Mouse (Mus musculus): ENCODE measurements at regions not wholly inside any gene's neighbourhood (a gene's known extent, or its start where the extent isn't known, plus 50 kb on each side); places are given as distances from the start of the nearest gene placed in this dataset.

- POLR2A ChIA-PET: no interaction called here
- CTCF ChIA-PET: no interaction called here
These were observed 346.7 kb upstream of the Paip1 start for GRCm38 (mm10) chr13:119081691-119082090.

DNA sequence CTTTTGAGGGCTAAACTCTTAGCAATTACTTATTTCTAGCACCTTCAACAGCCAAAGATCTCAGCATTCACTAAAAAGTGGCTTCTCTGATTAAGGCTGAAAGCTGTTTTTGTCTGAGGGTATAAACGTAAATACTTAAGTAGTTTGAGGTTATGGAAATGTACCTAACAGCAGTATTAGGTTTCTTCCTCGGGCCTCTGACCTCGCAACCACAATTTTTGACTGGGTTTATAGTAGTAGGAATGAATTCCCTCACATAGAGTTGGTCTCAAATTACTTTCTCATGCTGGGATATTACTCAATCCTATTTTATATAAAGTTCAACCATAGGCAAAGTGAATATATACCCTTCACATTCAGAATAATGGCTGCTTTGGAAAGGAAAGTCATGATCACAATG, 310.5 kb upstream of the Paip1 start:
- POLR2A ChIA-PET: no interaction called here
- CTCF ChIA-PET: no interaction called here

DNA sequence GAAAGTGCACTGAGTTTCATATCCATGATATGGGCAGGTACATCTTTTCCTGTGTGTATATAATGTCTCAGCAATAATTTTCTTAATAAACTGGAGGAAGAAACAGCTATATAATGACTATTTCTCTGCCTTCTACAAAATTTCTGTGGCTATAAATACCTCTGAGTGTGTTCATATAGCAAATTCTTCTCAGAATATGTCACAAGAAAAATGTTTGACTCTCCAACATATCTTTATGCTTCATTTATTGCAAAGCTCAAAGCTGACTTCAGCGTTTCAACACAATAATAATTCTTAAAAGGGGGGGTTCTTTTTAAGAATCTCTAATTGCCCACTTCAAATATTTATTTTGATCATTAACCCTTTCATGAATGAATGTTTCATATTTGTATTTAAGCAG, 310.0 kb upstream of the Paip1 start:
- ChIA-PET POLR2A (no interaction called here), CTCF (no interaction called here)

DNA sequence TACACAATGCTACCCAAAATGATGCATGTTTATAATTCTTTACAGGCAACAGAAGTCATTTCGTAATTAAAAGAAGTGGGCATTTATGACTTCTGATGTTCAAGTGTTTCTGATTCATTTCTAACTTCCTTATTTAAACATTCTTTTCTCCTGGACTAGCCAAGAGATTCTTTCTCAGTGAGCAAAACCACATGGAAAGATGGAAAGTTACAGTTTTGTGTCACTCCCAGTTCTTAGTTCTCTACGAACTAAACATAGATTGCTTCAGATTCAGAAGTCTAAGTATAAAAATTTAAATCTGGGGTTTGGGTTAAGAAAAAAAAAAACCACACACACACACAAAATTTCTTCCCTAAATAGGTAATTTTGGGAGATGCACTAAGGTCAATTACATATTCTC, 288.0 kb upstream of the Paip1 start:
- POLR2A ChIA-PET: no interaction called here
- CTCF ChIA-PET: no interaction called here

GRCm38 (mm10) chr13:119143351-119143750, 285.1 kb upstream of the Paip1 start:
- POLR2A ChIA-PET: no interaction called here
- CTCF ChIA-PET: no interaction called here

- CTCF ChIA-PET: no interaction called here
- POLR2A ChIA-PET: no interaction called here
These were observed 282.7 kb upstream of the Paip1 start for GRCm38 (mm10) chr13:119145713-119146112.

- CTCF ChIA-PET: no interaction called here
- POLR2A ChIA-PET: no interaction called here
These were observed 280.7 kb upstream of the Paip1 start for GRCm38 (mm10) chr13:119147701-119148100.

- CTCF ChIA-PET: no interaction called here
- POLR2A ChIA-PET: no interaction called here
These were observed 279.3 kb upstream of the Paip1 start for GRCm38 (mm10) chr13:119149141-119149540.

DNA sequence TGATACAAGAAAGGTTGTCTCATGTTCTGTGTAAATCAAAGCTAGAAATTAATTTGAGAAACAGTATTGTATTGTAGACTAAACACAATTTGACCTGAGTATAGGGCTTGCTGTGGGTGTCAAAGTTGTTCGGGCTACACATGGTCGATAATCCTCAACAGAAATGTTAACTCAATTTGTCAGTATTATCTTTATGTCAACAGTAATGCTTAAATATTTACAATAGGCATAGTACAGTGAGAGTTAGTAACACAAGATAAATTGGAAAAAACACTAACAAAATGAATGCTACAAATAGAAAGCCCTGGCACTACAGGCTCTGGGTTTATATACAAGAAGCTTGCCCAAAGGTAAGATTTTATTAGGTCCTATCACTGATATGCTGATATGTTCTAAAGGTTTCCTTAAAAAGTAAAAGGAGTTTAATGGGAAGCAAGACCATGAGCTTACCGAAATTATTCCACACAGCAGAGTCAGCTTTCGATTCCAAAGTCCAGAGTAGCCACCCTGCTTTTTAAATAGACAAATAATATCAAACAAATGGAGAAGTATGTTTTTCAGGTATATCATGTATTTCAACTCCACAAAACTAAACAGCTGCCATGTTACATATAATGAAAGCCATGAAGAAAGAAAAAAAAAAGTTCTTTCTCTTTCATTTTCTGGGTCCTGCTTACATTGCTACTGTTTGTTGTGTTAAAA, 277.4 kb upstream of the Paip1 start:
- ChIA-PET CTCF (no interaction called here), POLR2A (no interaction called here)

DNA sequence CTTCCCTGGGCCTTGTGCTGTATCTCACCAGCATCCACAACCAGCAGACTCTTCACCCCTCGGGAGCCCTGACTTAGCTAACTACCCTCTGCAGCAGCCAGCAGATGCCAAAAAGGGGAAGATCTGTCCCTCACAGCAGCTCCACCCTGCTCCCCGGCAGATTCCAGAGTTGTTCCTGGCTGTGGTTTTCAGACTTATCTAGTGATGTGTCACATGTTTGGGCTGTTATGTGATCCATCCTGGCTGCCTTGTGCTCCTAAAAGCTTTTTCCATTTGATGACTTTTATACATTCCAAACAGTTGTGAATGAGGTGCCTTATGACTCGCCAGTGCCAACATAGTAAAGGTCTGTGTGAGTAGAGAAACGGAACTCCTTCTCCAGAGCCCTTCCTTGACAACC, 250.6 kb upstream of the Paip1 start:
- ChIA-PET CTCF (no interaction called here), POLR2A (no interaction called here)

DNA sequence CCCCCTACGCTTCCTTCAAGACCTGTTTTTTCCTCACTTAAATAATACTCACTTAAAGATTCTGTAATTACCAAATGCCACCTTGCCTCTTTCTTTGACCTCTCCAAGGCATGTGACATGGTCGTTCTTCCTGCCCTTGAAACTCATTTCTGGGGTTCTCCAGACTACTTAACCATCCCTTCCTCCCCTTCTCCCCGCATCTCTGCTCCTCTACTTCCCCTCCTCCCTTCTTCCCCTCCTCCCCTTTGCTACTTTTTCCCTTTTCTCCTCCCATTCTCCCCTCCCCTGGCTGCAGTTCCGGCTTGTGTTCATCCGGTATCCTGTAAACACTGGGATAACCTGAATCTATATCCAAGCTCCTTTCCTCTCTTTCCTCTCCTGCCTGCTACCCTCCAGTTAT, 250.2 kb upstream of the Paip1 start:
- ChIA-PET CTCF (no interaction called here), POLR2A (no interaction called here)

GRCm38 (mm10) chr13:119179157-119179920, 249.1 kb upstream of the Paip1 start:
- ChIA-PET CTCF (no interaction called here), POLR2A (no interaction called here)

DNA sequence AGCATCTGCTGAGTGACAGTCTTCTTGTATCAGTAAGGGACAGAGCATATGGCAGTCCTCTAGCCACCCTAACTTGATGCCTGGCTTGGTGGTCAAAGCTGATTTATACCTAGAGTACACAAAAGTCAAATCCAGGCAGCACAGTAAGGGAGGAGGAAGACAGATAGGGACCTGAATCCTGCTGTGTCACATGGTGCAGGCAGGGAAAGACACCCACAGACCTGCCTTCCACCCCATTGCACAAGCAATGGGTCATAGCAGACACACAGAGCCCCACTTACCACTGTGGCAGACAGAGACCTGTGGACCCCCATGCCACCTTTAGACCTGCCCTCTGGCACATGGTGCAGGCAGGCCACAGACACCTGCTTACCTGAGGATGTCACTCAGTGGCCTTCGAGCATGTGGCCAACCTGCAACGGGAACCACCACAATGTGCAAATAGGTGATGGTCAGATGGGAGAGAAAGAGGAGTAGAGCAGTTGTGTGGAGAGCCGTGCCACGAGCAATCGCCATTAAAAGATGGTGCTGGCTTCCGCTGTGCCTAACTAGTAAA, 244.0 kb upstream of the Paip1 start:
- POLR2A ChIA-PET: no interaction called here

GRCm38 (mm10) chr13:119185567-119186143, 242.7 kb upstream of the Paip1 start:
- POLR2A ChIA-PET: no interaction called here
- CTCF ChIA-PET: no interaction called here

More for the DNA sequence above, 244.0 kb upstream of the Paip1 start:
- CTCF ChIA-PET: interaction anchor here in 1 of 4 experiments (0.7 kb wide), 1 partner anchor 146 kb away, joined by 3 read pairs; no protein-coding TSS in a partner anchor

DNA sequence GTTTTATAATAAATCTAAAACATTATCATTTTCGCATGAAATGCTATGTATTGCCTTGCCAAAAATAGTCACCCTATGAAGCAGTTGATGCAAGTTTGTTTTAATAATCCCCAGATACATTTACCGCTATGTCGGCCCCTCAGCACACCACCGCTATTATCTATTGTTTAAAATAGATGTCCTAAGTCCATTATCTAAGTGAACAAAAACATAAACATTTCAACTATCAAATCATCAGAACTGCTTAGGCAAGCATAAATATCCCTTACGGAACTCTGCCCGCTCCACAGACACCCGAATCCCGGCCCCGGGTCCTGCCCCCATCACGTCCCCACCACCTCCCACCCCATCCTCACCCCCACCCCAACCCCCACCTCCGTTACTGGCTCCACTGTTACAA, 196.8 kb upstream of the Paip1 start:
- CTCF ChIA-PET: no interaction called here
- POLR2A ChIA-PET: interaction anchor here in 1 of 4 experiments (0.7 kb wide), 1 partner anchor 1466 kb away, joined by 4 read pairs; no protein-coding TSS in a partner anchor

DNA sequence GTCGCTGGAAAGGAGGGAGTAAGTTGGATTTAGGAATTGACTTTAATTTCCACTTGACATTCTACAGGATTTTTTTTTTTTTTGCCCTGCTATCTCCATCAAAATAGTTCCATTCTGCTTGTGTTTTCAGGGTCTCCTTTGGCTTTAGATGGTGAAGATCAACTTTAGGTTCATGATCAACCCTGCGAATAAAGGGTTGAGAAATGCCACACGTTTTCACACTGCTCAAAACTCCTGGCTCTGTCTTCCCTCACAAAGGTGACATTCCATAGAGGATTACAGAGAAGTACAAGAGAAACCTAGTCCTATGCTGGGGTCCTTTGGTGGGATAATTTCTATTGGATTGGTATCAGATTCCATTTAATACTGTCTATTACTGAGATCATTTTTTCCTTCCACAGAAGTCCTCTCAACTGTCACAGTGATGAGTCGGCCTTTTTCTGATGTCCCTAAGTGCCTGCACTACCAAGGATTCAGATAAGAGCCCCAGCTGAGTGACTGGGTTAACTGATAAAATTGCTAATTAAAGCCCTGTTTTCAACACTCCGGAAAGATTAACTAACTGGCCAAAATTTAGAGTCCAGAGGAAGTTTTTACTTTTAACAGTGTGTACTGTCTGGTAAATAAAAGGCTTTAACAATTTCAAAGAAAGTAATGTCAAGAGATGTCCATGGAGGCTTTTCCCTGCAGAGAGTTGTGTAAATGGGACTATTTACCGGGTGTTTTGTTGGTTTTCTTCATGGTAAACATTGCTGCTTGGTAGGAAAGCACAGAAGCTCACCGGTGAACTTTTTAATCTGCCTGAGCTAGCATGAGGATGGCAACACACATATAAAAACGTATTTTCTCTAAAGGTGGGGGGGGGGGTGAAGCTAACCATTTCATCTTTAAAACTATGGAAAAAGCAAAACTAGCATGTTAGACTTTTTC, 196.0 kb upstream of the Paip1 start:
- POLR2A ChIA-PET: no interaction called here
- CTCF ChIA-PET: interaction anchor here in 1 of 4 experiments (0.6 kb wide), 1 partner anchor 51 kb away, joined by 3 read pairs; no protein-coding TSS in a partner anchor

DNA sequence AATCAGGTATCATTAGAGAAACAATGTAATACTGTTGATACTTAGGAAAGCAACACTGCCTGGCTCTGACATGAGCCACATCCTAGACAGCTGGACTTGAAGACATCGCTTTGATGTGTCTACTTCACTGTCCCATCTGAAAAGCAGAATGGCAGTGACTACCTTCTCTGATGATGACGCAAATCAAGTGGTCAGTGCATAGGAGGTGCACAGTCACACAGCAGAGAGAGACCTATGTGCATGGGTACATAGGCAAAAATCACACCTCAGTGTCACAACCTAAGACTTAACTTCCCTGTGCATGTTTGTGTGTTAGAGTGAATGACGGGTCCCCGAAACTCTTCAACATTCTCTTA, 195.4 kb upstream of the Paip1 start:
- POLR2A ChIA-PET: no interaction called here
- CTCF ChIA-PET: interaction anchor here in 1 of 4 experiments (0.6 kb wide), 1 partner anchor 50 kb away, joined by 3 read pairs; no protein-coding TSS in a partner anchor

DNA sequence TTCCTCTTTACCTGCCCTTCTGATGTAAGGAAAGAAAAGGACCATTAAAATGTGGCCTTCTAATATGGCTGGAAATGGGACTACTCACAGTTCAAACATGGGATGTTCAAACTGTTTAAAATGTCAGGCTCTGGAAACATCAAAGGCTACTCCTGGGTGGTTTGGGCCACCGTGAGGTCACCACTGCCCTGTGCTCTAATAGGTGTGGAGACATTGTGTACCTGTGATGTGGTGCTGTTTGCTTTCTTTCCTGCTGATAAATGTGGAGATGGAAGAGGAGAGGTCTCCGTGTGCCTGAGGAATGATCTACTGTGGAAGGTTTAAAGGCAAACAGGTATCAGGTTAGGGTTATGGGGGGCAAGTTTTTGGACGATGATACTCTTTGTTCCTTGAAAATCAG, 194.5 kb upstream of the Paip1 start:
- CTCF ChIA-PET: no interaction called here

GRCm38 (mm10) chr13:119242358-119242757, 186.0 kb upstream of the Paip1 start:
- POLR2A ChIA-PET: no interaction called here
- CTCF ChIA-PET: no interaction called here

More for the DNA sequence above, 194.5 kb upstream of the Paip1 start:
- POLR2A ChIA-PET: no interaction called here

GRCm38 (mm10) chr13:119247101-119247500, 181.3 kb upstream of the Paip1 start:
- ChIA-PET POLR2A (no interaction called here), CTCF (no interaction called here)
